Mouse (Mus musculus): ENCODE data around the gene Igfbp7.
A peak's percentile ranks its signal among the peaks of the same experiment; 100 is the strongest.

The Igfbp7 gene

GRCm38 (mm10) chr5:77354361-77354787 lies 53.5 kb downstream of the Igfbp7 start:
- peak; percentile 88 for DNase-seq (ENCODE audit: low read depth, low spot score)

DNA sequence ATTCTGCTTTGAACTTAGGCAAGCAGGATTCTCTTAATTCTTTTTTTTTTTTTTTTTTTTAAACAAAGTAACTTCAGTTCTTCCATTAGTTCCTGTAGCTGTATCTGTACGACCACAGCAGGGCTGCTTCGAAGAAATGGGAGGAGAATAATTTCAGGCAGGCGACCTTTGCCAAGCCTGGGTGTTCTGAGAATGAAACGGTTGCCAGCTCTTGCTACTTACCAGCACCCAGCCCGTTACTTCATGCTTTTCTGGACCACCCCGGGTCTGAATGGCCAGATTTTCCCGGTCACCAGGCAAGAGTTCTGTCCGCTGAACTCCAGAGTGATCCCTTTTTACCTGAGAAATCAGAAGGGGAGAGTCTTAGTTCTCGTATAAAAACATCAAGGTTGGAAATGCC lies 56.1 kb downstream of the Igfbp7 start:
- no peak for DNase-seq (ENCODE audit: low read depth, low spot score)

GRCm38 (mm10) chr5:77349971-77350658 lies 57.7 kb downstream of the Igfbp7 start:
- DNase-seq (ENCODE audit: low read depth, low spot score): no peak

DNA sequence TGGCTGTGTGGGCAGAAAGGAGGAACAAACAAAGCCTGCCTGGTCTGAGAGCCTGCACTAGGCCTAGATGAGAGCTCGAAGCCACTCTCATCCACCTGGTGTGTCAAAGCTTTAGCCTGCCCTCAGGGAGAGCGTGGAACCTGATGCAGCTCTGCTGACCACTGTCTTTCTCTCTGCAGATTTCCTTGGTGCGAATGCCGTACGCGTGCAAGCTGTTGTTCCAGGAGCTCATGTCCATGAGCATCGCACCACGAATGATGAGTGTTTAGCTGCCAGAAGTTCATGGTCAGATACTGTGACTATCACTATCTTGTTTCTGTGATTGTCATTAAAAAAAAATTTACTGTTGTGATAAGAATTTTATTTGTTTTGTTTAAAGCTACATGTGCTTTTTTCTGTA lies 58.9 kb downstream of the Igfbp7 start:
- no peak for DNase-seq (ENCODE audit: low read depth, low spot score)

DNA sequence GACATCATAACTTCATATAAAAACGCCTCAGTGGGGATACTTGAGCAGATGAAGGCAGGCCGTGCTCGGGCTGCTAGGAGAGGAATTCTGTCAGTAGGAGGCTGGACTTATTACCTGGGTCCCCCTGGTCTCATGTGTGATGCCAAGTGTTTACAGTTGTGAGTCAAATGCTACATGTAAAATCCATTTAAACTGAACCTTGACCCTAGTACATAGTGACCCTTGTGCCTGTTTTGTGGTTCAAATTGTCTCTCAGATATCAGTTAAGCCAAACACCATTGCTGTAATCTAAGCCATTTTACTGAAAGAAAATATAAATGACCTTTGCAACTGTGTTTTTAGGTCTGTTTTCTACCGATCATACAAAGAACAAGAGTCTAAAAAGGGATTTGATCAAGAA lies 67.8 kb downstream of the Igfbp7 start:
- no peak for DNase-seq (ENCODE audit: low read depth, low spot score)

DNA sequence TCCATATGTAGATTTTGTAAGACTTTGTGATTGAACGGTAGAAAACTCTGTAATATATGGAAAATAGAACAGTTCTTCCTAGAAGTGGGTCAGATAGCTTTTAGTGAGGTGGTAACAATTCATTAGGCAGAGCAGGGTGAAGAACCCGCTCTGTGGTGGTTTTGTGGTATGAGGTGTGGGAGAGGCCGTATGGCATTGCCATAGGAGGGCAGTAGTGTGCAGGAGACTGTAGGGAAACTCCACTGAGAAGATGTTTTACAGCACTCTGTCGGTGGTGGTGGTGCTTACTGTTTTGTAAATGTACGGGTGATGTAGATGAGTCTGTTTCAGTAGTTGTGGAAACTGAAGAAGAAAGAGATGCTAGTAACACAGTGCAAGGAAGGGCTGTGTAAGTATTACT lies 77.7 kb downstream of the Igfbp7 start:
- peak; percentile 21 for DNase-seq (ENCODE audit: low read depth, low spot score)

GRCm38 (mm10) chr5:77324936-77325335 lies 82.9 kb downstream of the Igfbp7 start:
- no peak for DNase-seq (ENCODE audit: low read depth, low spot score)

DNA sequence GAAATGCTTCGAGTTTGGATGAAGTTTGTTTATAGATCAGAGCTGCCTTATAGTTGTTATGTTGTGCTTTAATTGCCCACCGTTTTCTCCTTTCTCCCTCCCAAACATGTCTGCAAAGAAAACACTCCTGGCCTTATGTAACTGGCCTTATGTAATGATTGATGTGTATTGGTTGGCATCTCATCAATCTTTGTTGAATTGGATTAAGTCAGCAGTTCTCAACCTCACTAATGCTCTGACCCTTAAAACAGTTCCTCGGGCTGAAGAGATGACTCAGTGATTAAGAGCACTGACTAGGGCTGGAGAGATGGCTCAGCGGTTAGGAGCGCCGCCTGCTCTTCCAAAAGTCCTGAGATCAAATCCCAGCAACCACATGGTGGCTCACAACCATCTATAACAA lies 92.9 kb downstream of the Igfbp7 start:
- DNase-seq (ENCODE audit: low read depth, low spot score): no peak

- no peak for DNase-seq (ENCODE audit: low read depth, low spot score)
Observed at GRCm38 (mm10) chr5:77314206-77314605, 93.6 kb downstream of the Igfbp7 start.

DNA sequence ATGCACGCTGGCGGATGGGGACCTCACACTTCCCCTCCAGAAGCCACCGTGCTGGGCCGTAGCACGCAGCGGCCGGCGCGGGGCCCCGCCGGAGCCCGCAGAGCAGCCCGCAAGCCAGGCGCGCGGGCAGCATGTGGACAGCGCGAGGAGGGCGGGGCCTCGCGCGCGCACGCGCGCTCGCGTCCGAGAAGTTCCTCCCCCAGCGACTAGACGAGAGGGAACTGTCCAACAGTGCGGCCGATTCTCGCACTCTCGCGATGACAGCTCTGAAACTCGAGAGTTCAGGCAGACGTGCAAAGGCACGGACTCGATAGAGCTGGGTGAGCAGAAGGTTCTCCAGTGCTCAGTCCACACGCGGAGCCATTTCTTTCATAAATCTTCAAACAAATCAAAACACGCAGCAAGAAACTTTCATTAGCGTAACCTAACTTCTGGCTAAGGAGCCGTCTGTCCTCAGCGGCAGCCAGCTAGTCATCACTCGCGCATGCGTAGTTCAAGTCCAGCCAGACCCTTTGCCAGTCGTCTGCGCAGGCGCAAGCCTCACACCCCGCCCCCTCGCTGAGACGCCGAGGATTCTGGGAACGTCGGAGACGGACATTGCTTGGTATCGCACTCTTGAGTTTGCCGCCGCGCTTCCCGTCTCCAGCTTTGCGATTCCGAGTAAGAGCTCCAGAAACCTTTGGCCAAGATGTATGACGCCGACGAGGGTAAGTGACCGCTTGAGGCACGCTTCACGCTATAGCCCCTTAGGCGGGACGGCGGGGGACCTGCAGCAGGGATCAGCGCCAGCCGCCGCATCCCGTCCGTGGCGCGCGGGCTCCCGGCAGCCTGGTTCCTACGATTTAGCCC lies 97.7 kb downstream of the Igfbp7 start, which contains the start of the genes Noa1 and Polr2b:
Gene Noa1 (minus strand): TSS at position 161 of the 849 bp plus-strand sequence.
Gene Polr2b (plus strand): TSS at position 224 of the 849 bp plus-strand sequence.
- peak; percentile 99 for DNase-seq (ENCODE audit: low read depth, low spot score)

- peak; percentile 75 for DNase-seq (ENCODE audit: low read depth, low spot score)
Observed at GRCm38 (mm10) chr5:77309051-77309906, 98.6 kb downstream of the Igfbp7 start.

DNA sequence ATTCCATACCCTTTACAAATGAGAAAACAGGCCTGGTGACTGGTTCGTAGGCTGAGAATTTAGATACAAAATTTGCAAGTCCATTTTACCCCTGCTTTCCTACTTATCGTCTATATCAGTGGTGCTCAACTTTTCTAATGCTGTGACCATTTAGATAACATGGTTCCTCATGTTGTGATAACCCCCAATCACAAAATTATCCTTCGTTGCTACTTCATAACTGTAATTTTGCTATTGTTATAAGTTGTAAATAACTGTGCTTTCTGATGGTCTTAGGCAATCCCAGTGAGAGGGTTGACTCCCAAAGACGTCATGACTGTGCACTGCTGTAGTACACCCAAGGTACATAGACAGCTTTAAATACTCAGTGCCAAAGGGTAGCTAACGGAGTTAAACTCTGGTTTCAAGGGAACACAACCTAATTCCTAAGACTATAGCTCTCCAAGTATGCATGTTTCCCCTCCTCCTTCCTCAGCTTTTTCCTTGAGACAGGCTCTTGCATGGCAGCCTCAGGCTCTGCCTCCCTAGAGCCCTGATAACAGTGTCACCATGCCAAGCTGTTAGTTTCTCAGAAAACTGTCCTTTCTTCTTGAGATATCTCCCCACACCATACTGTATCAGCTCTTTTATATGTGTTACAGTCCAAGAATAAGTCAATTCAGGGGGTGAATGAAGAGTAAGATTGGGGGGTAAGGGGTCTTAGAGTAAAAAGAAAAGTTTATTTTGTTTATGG lies 99.9 kb downstream of the Igfbp7 start:
- DNase-seq (ENCODE audit: low read depth, low spot score): no peak

DNA sequence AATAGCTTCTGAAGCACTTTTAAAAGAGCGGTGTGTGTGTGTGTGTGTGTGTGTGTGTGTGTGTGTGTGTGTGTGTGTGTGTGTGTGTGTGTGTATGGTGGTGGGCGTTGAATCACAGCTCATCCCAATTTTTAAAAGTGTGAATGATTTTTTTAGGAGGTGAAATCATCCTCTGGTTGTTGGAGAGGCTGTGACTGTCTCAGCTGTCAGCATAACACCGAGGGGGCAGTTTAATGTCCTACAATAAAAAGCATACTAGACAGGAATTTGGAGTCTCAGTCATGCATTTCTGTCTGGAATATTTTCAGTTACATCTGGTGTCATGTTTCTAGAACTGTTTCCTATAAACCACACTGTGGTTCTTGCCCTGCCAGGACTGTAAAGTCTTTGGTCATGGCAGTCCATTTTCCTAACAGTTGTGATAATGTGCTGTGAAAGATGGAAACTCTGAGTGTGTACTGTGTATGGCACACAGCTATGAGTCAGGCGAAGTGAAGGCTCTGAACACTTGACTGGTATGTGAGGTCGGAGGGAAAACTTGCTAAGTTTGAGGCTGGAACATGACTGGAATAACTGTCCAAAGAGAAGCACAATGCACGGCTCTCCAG lies 106.4 kb downstream of the Igfbp7 start:
- DNase-seq (ENCODE audit: low read depth, low spot score): no peak

GRCm38 (mm10) chr5:77299486-77299885 lies 108.4 kb downstream of the Igfbp7 start:
- no peak for DNase-seq (ENCODE audit: low read depth, low spot score)
